Comparison of ENCODE assay signal across 8 mouse cellular contexts in the genomic region with DNA sequence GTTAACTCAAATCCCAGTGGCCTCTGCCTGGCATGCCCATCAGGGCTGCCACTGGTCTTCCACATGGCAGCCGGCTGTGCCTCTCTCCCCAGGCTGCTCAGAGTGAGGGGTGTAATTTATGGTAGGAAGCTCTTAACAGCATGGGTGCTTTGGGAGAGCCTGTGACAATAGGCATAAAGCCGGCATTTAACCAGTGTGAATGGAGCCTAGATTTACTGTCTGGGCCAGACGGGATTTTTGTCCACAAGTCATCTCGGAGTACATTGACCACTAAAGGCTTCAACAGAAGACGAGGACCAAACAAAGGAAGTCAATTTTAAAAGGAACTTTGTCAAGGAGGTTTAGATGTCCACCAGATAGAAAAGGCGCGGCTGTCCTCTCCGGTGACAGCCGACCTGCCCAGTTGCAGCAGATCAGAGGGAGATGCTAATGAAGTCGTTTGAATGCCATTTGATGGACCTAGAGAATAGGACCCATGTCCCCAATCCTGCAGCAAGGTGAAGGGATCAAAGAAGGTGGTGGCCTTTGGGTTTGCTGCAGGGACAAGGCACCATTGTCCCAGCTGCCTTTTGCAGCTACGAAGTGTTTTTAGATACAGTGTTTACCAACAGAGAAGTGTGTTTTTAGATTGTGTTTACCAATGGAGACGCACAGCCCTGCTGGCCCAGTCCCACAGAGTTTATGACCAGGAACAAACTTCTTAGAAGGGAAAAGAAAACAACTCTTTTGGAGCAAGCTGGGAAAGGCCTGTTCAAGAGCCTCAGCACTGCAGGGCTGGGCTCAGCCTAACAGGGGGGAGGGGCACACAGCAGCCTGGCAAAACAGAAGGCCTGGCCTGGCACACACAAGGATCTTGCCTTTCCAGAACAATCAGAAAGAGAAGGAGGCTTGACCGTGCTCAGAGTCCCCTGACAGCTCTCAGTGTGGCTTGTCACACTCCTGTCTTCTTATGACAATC. TPM values are rescaled to one million over a fixed set of nuclear protein-coding genes. Genes with fewer than 3 reads are reported as not detected.
DNase-seq lines count a peak whose midpoint lies in the region; ATAC-seq and TF ChIP-seq lines count a peak whose summit lies in the region.

No protein-coding gene starts in this region.

- no peaks in the 10 kb centered on the region for H3K9me3 ChIP-seq in heart, embryonic 15.5 days (replicated peaks)
- H3K9me3 ChIP-seq in forebrain, embryonic 11.5 days (ENCODE audit: control insufficient read depth, low read length), result no peaks in the 10 kb centered on the region
- no peaks in the 10 kb centered on the region for H3K9me3 ChIP-seq in lung, postnatal 0 days (ENCODE audit: low read length)
- H3K9me3 ChIP-seq in liver, postnatal 0 days (ENCODE audit: low read length), result no peaks in the 10 kb centered on the region

- H3K4me2 ChIP-seq in heart, embryonic 15.5 days, result no peak overlapping the region
- H3K4me2 ChIP-seq in forebrain, embryonic 11.5 days (ENCODE audit: low read depth, low read length, severe bottlenecking), result no peak overlapping the region; the same call in 1 of the 2 replicates
- H3K4me2 ChIP-seq in lung, postnatal 0 days (replicated peaks; ENCODE audit: low read depth, low read length), result no peak overlapping the region
- H3K4me2 ChIP-seq in liver, postnatal 0 days (ENCODE audit: low read depth, low read length), result no peak overlapping the region

- H3K4me1 ChIP-seq in heart, embryonic 15.5 days (replicated peaks), result peaks cover 11% of the 10 kb centered on the region; the same call in 1 of the 2 replicates
- peaks cover 17% of the 10 kb centered on the region for H3K4me1 ChIP-seq in forebrain, embryonic 11.5 days (replicated peaks; ENCODE audit: control insufficient read depth, insufficient read depth, low read length)
- peaks cover 6% of the 10 kb centered on the region; the same call in 1 of the 2 replicates for H3K4me1 ChIP-seq in lung, postnatal 0 days (ENCODE audit: insufficient read depth, low read depth, low read length)
- no peaks in the 10 kb centered on the region for H3K4me1 ChIP-seq in liver, postnatal 0 days (ENCODE audit: insufficient read depth)

- no peak for TF ChIP-seq EP300 in lung, postnatal 0 days (IDR thresholded peaks at IDR 0.05)
- TF ChIP-seq EP300 in liver, postnatal 0 days (IDR thresholded peaks at IDR 0.05; ENCODE audit: low read depth), result no peak

- WGBS in heart, embryonic 15.5 days, result 60% methylated on average over 13 of the region's 13 CpGs
- 21% methylated on average over 13 of the region's 13 CpGs for WGBS in forebrain, embryonic 11.5 days
- WGBS in lung, postnatal 0 days, result 55% methylated on average over 13 of the region's 13 CpGs
- 67% methylated on average over 13 of the region's 13 CpGs for WGBS in liver, postnatal 0 days (ENCODE audit: insufficient replicate concordance)

- intact Hi-C loops in heart, postnatal 25 days (cut with DNase I), result no loop called here

- no peak for TF ChIP-seq CTCF in lung, postnatal 0 days (IDR thresholded peaks at IDR 0.05)
- no peak for TF ChIP-seq CTCF in liver, postnatal 0 days (IDR thresholded peaks at IDR 0.05; ENCODE audit: low read depth)

- no peak for DNase-seq in heart, postnatal 25 days (ENCODE audit: low spot score)
- DNase-seq in forebrain, embryonic 11.5 days (ENCODE audit: low spot score), result peak; percentile 72
- peak; percentile 50 for DNase-seq in kidney, adult 11 months
- DNase-seq in lung, postnatal 0 days (ENCODE audit: low spot score), result peak; percentile 79
- DNase-seq in spleen, postnatal 4 days (ENCODE audit: low spot score in 2 of 2), result no peak
- no peak for DNase-seq in liver, postnatal 0 days

- H3K27ac ChIP-seq in heart, embryonic 15.5 days, result peak overlapping the region; percentile 20; the same call in 1 of the 2 replicates
- 0 out of 2 replicates have a peak overlapping the region, but pooled peaks have one; percentile 20 for H3K27ac ChIP-seq in forebrain, embryonic 11.5 days (ENCODE audit: low read depth, low read length)
- no peak overlapping the region for H3K27ac ChIP-seq in lung, postnatal 0 days (ENCODE audit: low read length)
- no peak overlapping the region for H3K27ac ChIP-seq in liver, postnatal 0 days (ENCODE audit: low read depth)

- no peak overlapping the region for H3K4me3 ChIP-seq in heart, embryonic 15.5 days
- H3K4me3 ChIP-seq in forebrain, embryonic 11.5 days (ENCODE audit: low read depth, low read length), result no peak overlapping the region
- H3K4me3 ChIP-seq in lung, postnatal 0 days (ENCODE audit: low read depth, low read length), result no peak overlapping the region
- no peak overlapping the region for H3K4me3 ChIP-seq in liver, postnatal 0 days (ENCODE audit: low read depth, low read length)

- no peaks in the 10 kb centered on the region for H3K27me3 ChIP-seq in heart, embryonic 15.5 days
- H3K27me3 ChIP-seq in forebrain, embryonic 11.5 days (ENCODE audit: control insufficient read depth, insufficient read depth, low read length), result no peaks in the 10 kb centered on the region
- H3K27me3 ChIP-seq in lung, postnatal 0 days (replicated peaks; ENCODE audit: insufficient read depth, low read length), result no peaks in the 10 kb centered on the region
- no peaks in the 10 kb centered on the region for H3K27me3 ChIP-seq in liver, postnatal 0 days (ENCODE audit: insufficient read depth, low read length)

- no peaks in the 10 kb centered on the region for H3K36me3 ChIP-seq in heart, embryonic 15.5 days
- no peaks in the 10 kb centered on the region for H3K36me3 ChIP-seq in forebrain, embryonic 11.5 days (ENCODE audit: control insufficient read depth, insufficient read depth, low read length)
- H3K36me3 ChIP-seq in lung, postnatal 0 days (ENCODE audit: insufficient read depth, low read length), result no peaks in the 10 kb centered on the region
- no peaks in the 10 kb centered on the region for H3K36me3 ChIP-seq in liver, postnatal 0 days (replicated peaks; ENCODE audit: insufficient read depth, low read length)

- H3K9ac ChIP-seq in heart, embryonic 15.5 days, result no peak overlapping the region
- peak overlapping the region; percentile 25 for H3K9ac ChIP-seq in forebrain, embryonic 11.5 days (ENCODE audit: low read length)
- no peak overlapping the region for H3K9ac ChIP-seq in lung, postnatal 0 days (replicated peaks; ENCODE audit: low read depth)
- H3K9ac ChIP-seq in liver, postnatal 0 days (replicated peaks), result no peak overlapping the region

- ATAC-seq in heart, embryonic 15.5 days (replicated peaks; ENCODE audit: insufficient number of reproducible peaks, insufficient read depth, low FRiP score, low read depth), result 0 out of 2 replicates have a peak, but pooled peaks have one; percentile 61
- ATAC-seq in forebrain, embryonic 11.5 days (replicated peaks; ENCODE audit: low FRiP score), result 0 out of 2 replicates have a peak, but pooled peaks have one; percentile 60
- peak; percentile 90 for ATAC-seq in lung, postnatal 0 days
- ATAC-seq in megakaryocyte-erythroid progenitor cell, adult 5-6 weeks (replicated peaks; ENCODE audit: low FRiP score, low TSS enrichment, poor library complexity, severe bottlenecking), result no peak
- ATAC-seq in liver, postnatal 0 days, result no peak

RNA-seq across cellular contexts. Expression of a gene that starts 48.4 kb away (rescaled TPM):
- 0.44 TPM in 1 of 2 replicates, not detected in the other for polyA plus RNA-seq in heart, embryonic 15.5 days (2015; fragmentation: Nextera tagmentation; extraction: Ambion mirVana)
- total RNA-seq in heart, postnatal 25 days (2021), result not detected
- 0.21 TPM in 1 of 2 replicates, not detected in the other for polyA plus RNA-seq in forebrain, embryonic 11.5 days (2014; fragmentation: Nextera tagmentation; extraction: Ambion mirVana)
- 0.73 and 0.94 TPM in 2 replicates for polyA plus RNA-seq in lung, postnatal 0 days (2015; fragmentation: Nextera tagmentation; extraction: Ambion mirVana)
- 0.45 TPM in 1 of 2 replicates, not detected in the other for total RNA-seq in megakaryocyte-erythroid progenitor cell, adult 5-6 weeks (2014; fragmentation: Nextera tagmentation)
- total RNA-seq in megakaryocyte-erythroid progenitor cell, adult 5-6 weeks (2017), result not detected in 2 replicates
- not detected in 2 replicates for polyA plus RNA-seq in liver, postnatal 0 days (2015; fragmentation: Nextera tagmentation; extraction: Ambion mirVana)

Comparison
In these comparisons a context has a peak if more than half of its experiments do, and no peak if none do; other contexts are left out.
1. ATAC-seq: peak in heart, embryonic 15.5 days (single experiment), forebrain, embryonic 11.5 days (single experiment) and lung, postnatal 0 days (single experiment); none in megakaryocyte-erythroid progenitor cell, adult 5-6 weeks (single experiment) and liver, postnatal 0 days (single experiment).
2. H3K27ac ChIP-seq: peak in heart, embryonic 15.5 days (single experiment) and forebrain, embryonic 11.5 days (single experiment); none in lung, postnatal 0 days (single experiment) and liver, postnatal 0 days (single experiment).
3. DNase-seq: peak in forebrain, embryonic 11.5 days (single experiment), kidney, adult 11 months (single experiment) and lung, postnatal 0 days (single experiment); none in heart, postnatal 25 days (single experiment), spleen, postnatal 4 days (0 of 2) and liver, postnatal 0 days (single experiment).